Mouse (Mus musculus) mouse embryonic stem cell (cell line): ENCODE data around the gene Sema6c.

Experiments used
- in situ Hi-C, 2 experiments: fragments of 300-500 bp; cut with MboI; formaldehyde crosslinking; loops; 1 replicate in 1 of 2; 3 replicates in 1 of 2; pipeline ENCODE4 v1.14.3; 2019 to 2020; ENCODE audit warnings: low sequenced_read_pairs in 2 of 2, low pct_unique_long_range_greater_than_20kb in 1 of 2, mixed read lengths in 1 of 2; ENCODE audit not compliant: unreplicated experiment in 1 of 2

Gene Sema6c

GRCm38 (mm10) chr3:95140795-95141194 is 19.5 kb upstream of the Sema6c start:
- in situ Hi-C loops: no loop called here

GRCm38 (mm10) chr3:95141474-95141873 is 18.8 kb upstream of the Sema6c start:
- in situ Hi-C loops: no loop called here

- in situ Hi-C loops: no loop called here
Observed at GRCm38 (mm10) chr3:95141952-95142616, 18.2 kb upstream of the Sema6c start, which contains the start of gene Tnfaip8l2. Gene Tnfaip8l2, minus strand, starts transcription at chr3:95142360.

- in situ Hi-C loops: no loop called here
Observed at GRCm38 (mm10) chr3:95142617-95143011, 17.6 kb upstream of the Sema6c start.

GRCm38 (mm10) chr3:95147924-95148323 is 12.3 kb upstream of the Sema6c start:
- in situ Hi-C loops: no loop called here

- in situ Hi-C loops: no loop called here
Observed at GRCm38 (mm10) chr3:95153874-95154273, 6.4 kb upstream of the Sema6c start.

- in situ Hi-C loops: no loop called here
Observed at GRCm38 (mm10) chr3:95159511-95159986, 708 bp upstream of the Sema6c start.

- in situ Hi-C loops: no loop called here
Observed at GRCm38 (mm10) chr3:95161041-95161551, 839 bp downstream of the Sema6c start.

GRCm38 (mm10) chr3:95161618-95162344 is 1.5 kb downstream of the Sema6c start:
- in situ Hi-C loops: no loop called here

GRCm38 (mm10) chr3:95162345-95162628 is 2.0 kb downstream of the Sema6c start:
- in situ Hi-C loops: no loop called here

- in situ Hi-C loops: no loop called here
Observed at GRCm38 (mm10) chr3:95163419-95164255, 3.4 kb downstream of the Sema6c start.

GRCm38 (mm10) chr3:95164256-95164550 is 3.9 kb downstream of the Sema6c start:
- in situ Hi-C loops: no loop called here

GRCm38 (mm10) chr3:95164840-95165239 is 4.6 kb downstream of the Sema6c start:
- in situ Hi-C loops: no loop called here

- in situ Hi-C loops: no loop called here
Observed at GRCm38 (mm10) chr3:95169996-95170395, 9.7 kb downstream of the Sema6c start.

GRCm38 (mm10) chr3:95171105-95171504 is 10.8 kb downstream of the Sema6c start:
- in situ Hi-C loops: no loop called here

- in situ Hi-C loops: no loop called here
Observed at GRCm38 (mm10) chr3:95172526-95173255, 12.4 kb downstream of the Sema6c start.

GRCm38 (mm10) chr3:95173256-95173949 is 13.1 kb downstream of the Sema6c start:
- in situ Hi-C loops: no loop called here

GRCm38 (mm10) chr3:95174011-95174592 is 13.8 kb downstream of the Sema6c start:
- in situ Hi-C loops: no loop called here
